Mouse (Mus musculus) G1E (cell line): ENCODE results near the gene Tgfbr3. TPM values are rescaled to one million over a fixed set of nuclear protein-coding genes. Genes with fewer than 3 reads are reported as not detected.

ENCODE experiments used
- ATAC-seq: 2 replicates; pipeline ENCODE4 v1.8.0; 2016; ENCODE audit warnings: mild to moderate bottlenecking; ENCODE audit not compliant: insufficient number of reproducible peaks, poor library complexity, low FRiP score, severe bottlenecking; ENCODE audit errors: extremely low read depth
- DNase-seq: peaks from one replicate; pipeline ENCODE4 v3.0.0; 2012; ENCODE audit warnings: low spot score
- H3K27me3 ChIP-seq: 2 replicates; pipeline ENCODE4 v1.6.1; 2012; ENCODE audit warnings: mild to moderate bottlenecking, low read length, inconsistent platforms; ENCODE audit not compliant: insufficient read depth
- H3K36me3 ChIP-seq: replicated peaks from 2 replicates; pipeline ENCODE3; 2012; ENCODE audit warnings: mild to moderate bottlenecking, inconsistent platforms
- H3K4me1 ChIP-seq: 2 replicates; pipeline ENCODE4 v1.6.1; 2012; ENCODE audit warnings: low read depth, low read length, inconsistent platforms, mixed read lengths; ENCODE audit not compliant: insufficient read depth
- H3K4me3 ChIP-seq: 2 replicates; pipeline ENCODE4 v1.5.1; 2012; ENCODE audit warnings: low read depth, mild to moderate bottlenecking, inconsistent platforms, low read length, moderate library complexity, mixed read lengths
- H3K9me3 ChIP-seq: replicated peaks from 2 replicates; pipeline ENCODE4 v1.6.1; 2012; ENCODE audit warnings: inconsistent platforms
- CTCF ChIP-seq: IDR thresholded peaks from 2 replicates; pipeline ENCODE4 v1.5.1; 2012; ENCODE audit warnings: low read depth, low read length, inconsistent platforms, mixed read lengths
- GATA1 ChIP-seq: IDR thresholded peaks from 2 replicates; pipeline ENCODE4 v1.6.1; 2012; ENCODE audit warnings: borderline replicate concordance, low read length, inconsistent platforms, mixed read lengths
- GATA2 ChIP-seq: IDR thresholded peaks from 2 replicates; pipeline ENCODE4 v1.6.1; 2012; ENCODE audit warnings: low read depth, low read length, inconsistent platforms, borderline replicate concordance
- POLR2AphosphoS5 ChIP-seq: IDR thresholded peaks from 2 replicates; pipeline ENCODE4 v1.6.1; 2012; ENCODE audit warnings: low read depth, low read length, inconsistent platforms; ENCODE audit not compliant: insufficient replicate concordance
- TAL1 ChIP-seq: conservative IDR thresholded peaks from 2 replicates; pipeline ENCODE4 v1.6.1; 2012; ENCODE audit warnings: low read depth, low read length, inconsistent platforms, mixed read lengths
- polyA plus RNA-seq: library from polyadenylated mRNA; stranded (reverse); fragments of >175 nt; gene quantifications from 2 replicates; pipeline ENCODE4 v1.2.3, GENCODE M21; 2012
- total RNA-seq, 2 experiments: library from RNA; stranded (forward) in 1 of 2; stranded (reverse) in 1 of 2; fragments of 200-1000 nt in 1 of 2; fragments of >200 nt in 1 of 2; fragmentation: Nextera tagmentation in 1 of 2; gene quantifications; 2 replicates each; pipeline ENCODE4 v1.2.3; 2014 to 2017

Tgfbr3 gene
- total and polyA plus RNA-seq, 3 experiments, result 0.05 TPM; not detected in 2

DNA sequence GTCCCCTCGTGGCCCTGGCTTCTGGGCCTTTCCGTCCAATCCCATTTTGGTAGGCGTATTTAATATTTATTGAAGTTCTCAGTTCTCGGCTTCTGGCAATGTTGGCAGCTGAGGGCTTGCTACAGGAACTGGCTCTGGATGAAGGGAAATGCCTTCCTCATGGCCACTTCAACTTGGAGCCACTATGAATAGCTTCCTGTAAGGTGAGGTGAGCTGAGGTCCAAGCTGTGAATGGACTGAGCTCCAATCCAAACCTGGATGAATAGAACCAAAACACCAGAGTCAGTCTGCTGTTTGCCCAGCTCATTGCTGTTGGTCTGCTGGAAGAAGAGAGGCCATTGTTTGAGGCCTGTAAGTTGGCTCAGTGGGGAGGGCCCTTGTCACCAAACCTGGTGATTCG is 203.3 kb downstream of the Tgfbr3 start:
- Histone ChIP-seq H3K4me1 (no peaks in the 10 kb centered on the region), H3K4me3 (no peak overlapping the region), H3K9me3 (no peaks in the 10 kb centered on the region), H3K36me3 (no peaks in the 10 kb centered on the region), H3K27me3 (peaks cover 7% of the 10 kb centered on the region)
- ATAC-seq (no peak), DNase-seq (no peak)
- TF ChIP-seq GATA1 (no peak), GATA2 (no peak), TAL1 (no peak), CTCF (no peak), POLR2AphosphoS5 (no peak)

DNA sequence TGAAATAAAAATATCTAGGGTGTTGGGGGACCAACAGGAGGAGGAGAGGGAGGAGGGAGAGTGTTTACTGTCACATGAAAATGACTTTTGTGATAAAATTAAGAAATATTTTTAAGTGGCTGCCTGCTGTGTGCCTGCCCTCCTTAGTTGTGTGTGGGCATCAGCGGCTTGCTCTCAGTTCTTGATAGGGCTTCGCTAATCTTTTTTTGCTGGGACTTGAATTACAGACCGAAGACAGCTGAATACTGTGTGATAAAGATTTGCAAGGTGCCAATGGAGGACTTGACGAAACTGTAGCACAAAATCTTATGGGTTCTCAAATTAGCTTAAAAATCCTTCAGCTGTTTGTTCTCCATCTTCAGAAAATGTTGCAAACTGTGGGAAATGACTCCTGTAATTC is 205.0 kb downstream of the Tgfbr3 start:
- TF ChIP-seq GATA1 (no peak), GATA2 (no peak), TAL1 (no peak), CTCF (no peak), POLR2AphosphoS5 (no peak)
- DNase-seq, result no peak
- H3K27me3 ChIP-seq, result peaks cover 10% of the 10 kb centered on the region
- no peaks in the 10 kb centered on the region for H3K36me3 ChIP-seq
- ATAC-seq, result no peak
- H3K4me1 ChIP-seq, result no peaks in the 10 kb centered on the region
- no peak overlapping the region for H3K4me3 ChIP-seq
- H3K9me3 ChIP-seq, result no peaks in the 10 kb centered on the region

DNA sequence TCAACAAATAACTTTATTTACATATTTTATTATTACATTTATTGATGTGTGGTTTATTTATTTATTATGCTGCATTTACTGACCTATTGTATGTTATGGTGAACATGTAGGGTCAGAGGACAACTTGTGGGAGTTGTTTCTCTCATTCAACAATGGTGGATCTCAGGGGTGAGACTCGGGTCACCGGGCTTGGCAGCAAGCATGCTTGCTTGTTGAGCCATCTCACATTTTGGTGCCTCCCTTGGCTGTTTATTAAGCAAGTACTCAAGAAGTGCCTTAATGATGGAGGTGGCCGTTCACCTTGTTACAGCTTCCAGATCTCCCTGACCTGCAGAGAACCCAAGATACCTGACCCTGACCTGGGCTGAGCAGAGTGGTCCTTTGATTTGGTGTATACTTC is 207.4 kb downstream of the Tgfbr3 start:
- H3K27me3 ChIP-seq, result peaks cover 12% of the 10 kb centered on the region
- ATAC-seq (no peak), DNase-seq (no peak)

DNA sequence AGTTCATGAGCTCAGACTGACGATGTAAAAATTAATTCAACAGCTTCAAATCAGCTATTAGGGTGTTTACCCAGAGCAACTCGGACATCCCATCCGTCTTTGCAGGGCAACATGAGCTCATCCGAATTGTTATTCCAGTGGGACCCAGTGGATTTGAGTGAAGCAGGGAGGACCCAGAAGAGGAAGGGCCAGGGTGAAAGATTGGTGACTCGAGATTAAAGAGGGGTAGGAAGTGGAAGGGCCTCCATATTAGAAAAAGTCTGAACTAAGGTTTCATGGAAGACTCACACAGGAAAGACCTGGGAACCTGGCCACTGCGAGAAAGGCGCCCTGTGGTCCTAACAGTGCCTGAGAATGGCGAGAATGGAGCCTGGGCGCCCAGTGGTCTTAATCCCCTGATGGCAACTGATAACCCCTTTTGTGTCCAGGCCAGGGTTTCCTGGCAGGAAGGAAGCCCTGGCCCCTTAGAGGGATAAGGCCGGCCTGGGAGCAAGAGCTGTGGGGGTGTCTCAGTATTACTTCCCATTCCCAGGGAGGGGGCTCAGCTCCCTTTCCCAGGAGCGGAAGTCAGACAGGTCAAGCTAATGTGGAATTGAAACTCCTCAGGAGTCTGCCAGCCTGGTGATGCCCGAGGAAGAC is 208.3 kb downstream of the Tgfbr3 start:
- TF ChIP-seq GATA1 (no peak), GATA2 (no peak), TAL1 (no peak), POLR2AphosphoS5 (no peak), CTCF (no peak)
- DNase-seq, result no peak
- H3K9me3 ChIP-seq, result no peaks in the 10 kb centered on the region
- ATAC-seq, result no peak
- H3K36me3 ChIP-seq, result no peaks in the 10 kb centered on the region
- H3K4me3 ChIP-seq, result no peak overlapping the region
- peaks cover 12% of the 10 kb centered on the region for H3K27me3 ChIP-seq
- no peaks in the 10 kb centered on the region for H3K4me1 ChIP-seq

More for the DNA sequence above, 207.4 kb downstream of the Tgfbr3 start:
- Histone ChIP-seq H3K4me3 (no peak overlapping the region), H3K9me3 (no peaks in the 10 kb centered on the region), H3K36me3 (no peaks in the 10 kb centered on the region), H3K4me1 (no peaks in the 10 kb centered on the region)
- TF ChIP-seq GATA2 (no peak), CTCF (no peak), GATA1 (no peak), TAL1 (no peak), POLR2AphosphoS5 (no peak)

DNA sequence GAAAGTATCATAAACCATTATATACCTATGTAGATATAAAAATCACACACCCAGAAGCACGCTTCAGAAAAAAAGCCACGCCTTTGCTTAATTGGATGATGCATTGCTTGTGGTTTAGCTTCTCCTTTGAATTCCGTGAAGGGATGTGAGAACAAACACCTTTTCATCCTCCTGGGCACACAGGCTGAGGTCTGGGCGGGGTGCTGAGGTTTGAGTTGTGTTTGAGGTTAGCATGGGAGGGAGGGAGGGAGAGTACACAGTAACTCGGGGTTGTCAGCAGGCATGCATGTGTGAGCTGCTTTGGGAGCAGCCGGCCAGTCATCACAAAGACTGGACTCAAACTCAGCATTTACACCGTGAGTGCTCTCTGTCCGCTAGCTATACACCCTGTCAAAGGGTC is 209.5 kb downstream of the Tgfbr3 start:
- peaks cover 12% of the 10 kb centered on the region for H3K27me3 ChIP-seq
- H3K36me3 ChIP-seq, result no peaks in the 10 kb centered on the region
- H3K4me1 ChIP-seq, result no peaks in the 10 kb centered on the region
- ATAC-seq, result no peak
- DNase-seq, result no peak
- TF ChIP-seq CTCF, result no peak
- TF ChIP-seq TAL1, result no peak
- TF ChIP-seq GATA2, result no peak
- no peak for TF ChIP-seq POLR2AphosphoS5
- no peak for TF ChIP-seq GATA1
- no peak overlapping the region for H3K4me3 ChIP-seq
- no peaks in the 10 kb centered on the region for H3K9me3 ChIP-seq

DNA sequence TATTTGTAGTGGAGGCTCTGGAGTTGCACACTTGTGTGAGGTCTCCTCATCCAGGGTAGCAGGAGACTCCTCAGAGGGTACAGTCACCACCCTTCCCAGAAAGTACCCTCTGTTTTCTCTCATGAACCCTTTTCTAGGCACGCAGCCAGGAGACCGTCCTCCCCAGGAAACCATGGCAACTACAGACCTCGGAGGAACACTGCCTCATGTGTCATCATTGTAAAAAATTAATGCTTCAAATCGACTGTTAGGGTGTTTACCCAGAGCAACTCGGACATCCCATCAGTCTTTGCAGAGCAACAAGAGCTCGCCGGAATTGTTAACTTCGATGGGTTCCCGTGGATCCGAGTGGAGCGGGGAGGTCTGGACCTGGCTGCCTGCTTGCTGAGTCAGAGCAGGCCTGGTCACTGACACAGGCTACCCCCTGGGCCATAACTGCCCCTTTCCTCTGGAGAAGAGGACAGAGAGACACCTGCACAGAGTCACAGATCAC is 210.2 kb downstream of the Tgfbr3 start:
- Histone ChIP-seq H3K36me3 (no peaks in the 10 kb centered on the region), H3K4me3 (no peak overlapping the region), H3K4me1 (no peaks in the 10 kb centered on the region), H3K27me3 (peaks cover 12% of the 10 kb centered on the region), H3K9me3 (no peaks in the 10 kb centered on the region)
- TF ChIP-seq CTCF (no peak), GATA2 (no peak), TAL1 (no peak), GATA1 (no peak), POLR2AphosphoS5 (no peak)
- DNase-seq (no peak), ATAC-seq (no peak)

DNA sequence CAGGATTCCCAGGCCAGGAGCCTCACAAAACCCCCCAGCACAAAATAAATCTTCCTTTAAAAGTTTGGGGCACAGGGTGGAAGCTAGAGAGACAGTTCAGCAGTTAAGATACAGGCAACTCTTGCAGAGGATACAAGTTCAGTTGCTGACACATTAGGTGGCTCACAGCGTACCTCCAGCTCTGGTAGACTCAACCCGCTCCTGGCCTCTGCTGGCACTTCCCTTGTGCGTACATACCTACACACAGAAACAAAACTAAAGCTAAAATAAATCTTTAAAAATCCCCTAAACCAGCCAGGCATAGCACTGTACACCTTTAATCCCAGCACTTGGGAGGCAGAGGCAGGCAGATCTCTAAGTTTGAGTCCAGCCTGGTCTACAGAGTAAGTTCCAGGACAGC is 211.1 kb downstream of the Tgfbr3 start:
- DNase-seq, result no peak
- TF ChIP-seq CTCF (no peak), TAL1 (no peak), POLR2AphosphoS5 (no peak), GATA1 (no peak), GATA2 (no peak)

More for the DNA sequence above, 211.1 kb downstream of the Tgfbr3 start:
- Histone ChIP-seq H3K4me1 (no peaks in the 10 kb centered on the region), H3K9me3 (no peaks in the 10 kb centered on the region), H3K27me3 (peaks cover 12% of the 10 kb centered on the region), H3K4me3 (no peak overlapping the region), H3K36me3 (no peaks in the 10 kb centered on the region)
- ATAC-seq, result no peak
